Mouse (Mus musculus) testis, adult 2 months (tissue): ENCODE measurements around the gene Cadps. TPM values are rescaled to one million over a fixed set of nuclear protein-coding genes. Genes with fewer than 3 reads are reported as not detected.
A peak's percentile ranks its signal among the peaks of the same experiment; 100 is the strongest.

Experiments
- H3K27ac ChIP-seq: fragments of 200-500 bp; 2 replicates; pipeline ENCODE4 v1.5.1; 2012; ENCODE audit warnings: low read depth, low read length; ENCODE audit not compliant: control insufficient read depth, insufficient read depth
- H3K27me3 ChIP-seq: fragments of 200-500 bp; 2 replicates; pipeline ENCODE4 v1.6.1; 2012; ENCODE audit warnings: mild to moderate bottlenecking, low read length, moderate library complexity; ENCODE audit not compliant: control insufficient read depth, insufficient read depth
- H3K36me3 ChIP-seq: fragments of 200-500 bp; 2 replicates; pipeline ENCODE4 v1.6.1; 2012; ENCODE audit warnings: mild to moderate bottlenecking, low read length; ENCODE audit not compliant: control insufficient read depth, insufficient read depth
- H3K4me1 ChIP-seq: fragments of 200-500 bp; 2 replicates; pipeline ENCODE4 v1.6.1; 2012; ENCODE audit warnings: low read length; ENCODE audit not compliant: control insufficient read depth, insufficient read depth
- H3K4me3 ChIP-seq: fragments of 200-500 bp; 2 replicates; pipeline ENCODE4 v1.5.1; 2012; ENCODE audit warnings: low read depth, mild to moderate bottlenecking, low read length, moderate library complexity, mixed read lengths; ENCODE audit not compliant: control insufficient read depth
- CTCF ChIP-seq: fragments of 200-500 bp; IDR thresholded peaks from 2 replicates; pipeline ENCODE4 v1.5.1; 2012; ENCODE audit warnings: low read depth, mild to moderate bottlenecking, inconsistent platforms, low read length, moderate library complexity; ENCODE audit not compliant: control insufficient read depth, insufficient read depth, insufficient replicate concordance
- POLR2A ChIP-seq: fragments of 200-500 bp; IDR thresholded peaks from 2 replicates; pipeline ENCODE4 v1.6.1; 2012; ENCODE audit warnings: low read depth, mild to moderate bottlenecking, inconsistent platforms, low read length, moderate library complexity; ENCODE audit not compliant: control insufficient read depth
- polyA plus RNA-seq: library from polyadenylated mRNA; depleted of rRNA; stranded (reverse); fragments of >200 nt; gene quantifications from 2 replicates; pipeline ENCODE4 v1.2.3, GENCODE M21; 2012

Cadps gene
- polyA plus RNA-seq, 1 experiment = 1.5 TPM

DNA sequence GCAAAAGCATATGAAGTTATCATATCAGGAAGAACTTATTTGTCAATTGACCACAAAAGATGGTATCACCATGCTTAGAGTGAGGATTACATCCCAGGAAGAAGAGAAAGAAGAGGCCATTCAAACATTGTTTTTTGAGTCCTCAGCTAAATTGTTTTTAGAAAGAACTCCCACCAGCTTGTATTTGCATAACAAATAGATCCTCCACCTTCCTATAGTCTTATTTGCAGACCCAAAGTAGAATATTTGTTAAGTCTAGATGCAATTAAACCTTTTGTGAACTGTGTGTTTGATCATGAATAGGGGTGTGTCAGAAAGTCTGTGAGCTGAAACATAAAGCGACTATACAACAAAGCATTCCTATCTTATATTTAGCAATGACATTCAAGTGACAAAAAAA, 15.0 kb upstream of the Cadps start:
- H3K27ac ChIP-seq = no peak overlapping the region
- H3K36me3 ChIP-seq = no peaks in the 10 kb centered on the region
- H3K4me1 ChIP-seq = no peaks in the 10 kb centered on the region
- TF ChIP-seq CTCF (no peak), POLR2A (no peak)
- H3K4me3 ChIP-seq = no peak overlapping the region
- no peaks in the 10 kb centered on the region for H3K27me3 ChIP-seq

DNA sequence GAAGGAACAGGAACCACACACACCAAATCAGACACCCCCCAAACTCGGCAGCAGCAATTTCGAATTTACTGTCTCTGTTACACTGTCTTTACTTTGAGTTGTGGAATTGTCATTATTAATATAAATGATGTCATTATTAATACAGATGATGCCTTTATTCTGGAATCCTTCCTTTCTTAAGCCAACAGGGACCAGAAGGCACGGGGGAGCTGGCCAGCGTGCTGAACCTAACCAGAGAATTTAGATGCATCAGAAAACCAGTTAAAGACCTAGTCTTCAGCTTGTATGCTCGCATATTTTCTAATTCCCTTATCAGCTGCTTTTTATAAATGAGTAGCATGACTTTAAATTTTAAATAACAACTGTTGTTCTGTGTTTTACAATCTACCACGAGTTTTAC, 902 bp upstream of the Cadps start:
- H3K4me3 ChIP-seq = no peak overlapping the region
- peaks cover 9% of the 10 kb centered on the region for H3K4me1 ChIP-seq
- H3K27me3 ChIP-seq = no peaks in the 10 kb centered on the region; the same call in 1 of the 2 replicates
- TF ChIP-seq POLR2A (no peak), CTCF (no peak)
- H3K27ac ChIP-seq = no peak overlapping the region
- no peaks in the 10 kb centered on the region for H3K36me3 ChIP-seq

DNA sequence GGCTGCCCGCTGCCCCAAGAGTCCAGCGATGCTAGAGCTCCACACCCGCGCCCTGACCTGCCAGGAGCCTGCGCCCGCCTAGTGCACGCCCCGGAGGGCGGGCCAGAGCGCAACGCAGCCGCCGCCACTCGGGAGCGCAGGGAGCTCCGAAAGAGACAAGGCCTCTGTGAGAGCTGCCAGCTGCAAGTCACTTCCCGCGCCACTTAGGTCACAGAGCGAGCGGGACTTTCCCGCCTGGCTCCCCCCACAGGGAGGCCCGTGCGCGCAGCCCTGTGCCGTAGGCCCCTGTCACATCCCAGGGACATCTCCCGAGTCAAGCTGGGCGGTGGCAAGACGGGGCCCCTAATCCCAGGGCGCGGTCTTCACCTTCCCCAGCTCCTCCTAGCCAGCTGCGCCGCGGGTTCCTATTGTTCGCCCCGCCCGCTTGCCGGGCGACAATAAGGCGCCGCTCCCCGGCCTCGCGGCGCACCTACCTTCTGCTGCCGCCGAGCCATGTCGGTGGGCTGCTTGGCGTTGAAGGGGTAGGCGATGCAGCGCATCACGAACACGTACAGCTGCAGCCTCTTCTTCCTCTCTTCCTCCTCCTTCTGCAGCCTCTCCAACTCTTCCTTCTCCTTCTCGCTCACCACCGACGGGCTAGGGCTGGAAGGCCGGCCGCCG, 918 bp downstream of the Cadps start:
- TF ChIP-seq CTCF = no peak
- peak; percentile 24; the same call in 1 of the 2 replicates for TF ChIP-seq POLR2A
- no peaks in the 10 kb centered on the region; the same call in 1 of the 2 replicates for H3K27me3 ChIP-seq
- H3K36me3 ChIP-seq = no peaks in the 10 kb centered on the region
- peak overlapping the region; percentile 60 for H3K4me3 ChIP-seq
- peaks cover 9% of the 10 kb centered on the region for H3K4me1 ChIP-seq
- no peak overlapping the region for H3K27ac ChIP-seq

DNA sequence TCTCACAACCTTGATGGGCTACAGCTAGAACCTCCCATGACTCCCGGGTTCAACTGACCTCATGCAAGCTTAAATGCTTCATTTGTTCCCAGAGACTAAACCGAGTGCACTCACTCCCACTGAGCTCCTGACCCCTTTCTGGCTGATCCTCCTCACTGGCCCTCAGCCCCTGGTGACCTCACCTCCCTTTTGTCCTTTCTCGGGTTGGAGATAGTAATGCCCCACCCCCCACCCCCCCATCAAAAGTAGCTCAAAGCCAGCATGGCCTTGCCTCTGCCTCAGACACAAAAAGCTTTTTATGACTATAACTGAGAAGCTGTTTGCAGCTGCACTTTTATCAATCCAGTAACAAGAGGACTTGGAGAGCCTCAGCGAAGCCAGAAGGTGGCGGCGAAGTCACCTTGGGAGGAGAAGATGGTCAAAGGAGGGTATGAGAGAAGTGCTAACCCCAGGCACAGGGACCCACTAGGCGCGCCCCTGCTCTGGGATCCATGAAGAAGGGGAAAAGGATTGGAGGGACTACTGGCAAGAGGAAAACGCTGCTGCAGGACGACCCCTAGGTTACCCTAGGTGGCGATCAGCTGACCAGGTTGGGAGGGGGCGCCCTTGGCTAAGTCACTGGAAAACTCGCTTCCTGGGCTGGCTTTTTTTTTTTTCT, 1.6 kb downstream of the Cadps start:
- H3K27ac ChIP-seq = no peak overlapping the region
- no peak for TF ChIP-seq POLR2A
- no peak for TF ChIP-seq CTCF

DNA sequence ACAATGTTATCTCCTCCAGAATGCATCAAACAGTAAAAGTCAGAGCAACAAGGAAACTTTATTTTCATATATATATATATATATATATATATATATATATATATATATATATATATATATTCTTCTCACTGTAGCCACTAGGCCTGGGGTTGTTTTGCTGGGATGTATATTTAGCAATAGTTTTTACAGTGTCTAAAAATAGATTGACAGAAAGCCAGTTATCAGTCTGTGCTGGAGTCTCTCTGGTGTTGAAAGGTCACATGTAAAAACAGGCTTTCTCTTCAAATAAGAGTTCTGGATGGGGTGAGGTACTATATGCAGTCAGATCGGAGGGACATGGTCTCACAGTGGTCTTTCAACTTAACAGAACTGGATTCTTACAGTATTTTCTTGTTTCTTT, 2.7 kb downstream of the Cadps start:
- TF ChIP-seq CTCF = no peak
- TF ChIP-seq POLR2A = no peak
- no peaks in the 10 kb centered on the region; the same call in 1 of the 2 replicates for H3K27me3 ChIP-seq
- H3K36me3 ChIP-seq = no peaks in the 10 kb centered on the region
- no peak overlapping the region for H3K27ac ChIP-seq
- peaks cover 9% of the 10 kb centered on the region for H3K4me1 ChIP-seq
- H3K4me3 ChIP-seq = no peak overlapping the region

More for the DNA sequence above, 1.6 kb downstream of the Cadps start:
- Histone ChIP-seq H3K4me1 (peaks cover 9% of the 10 kb centered on the region), H3K4me3 (peak overlapping the region; percentile 60; the same call in 1 of the 2 replicates), H3K36me3 (no peaks in the 10 kb centered on the region), H3K27me3 (no peaks in the 10 kb centered on the region; the same call in 1 of the 2 replicates)

DNA sequence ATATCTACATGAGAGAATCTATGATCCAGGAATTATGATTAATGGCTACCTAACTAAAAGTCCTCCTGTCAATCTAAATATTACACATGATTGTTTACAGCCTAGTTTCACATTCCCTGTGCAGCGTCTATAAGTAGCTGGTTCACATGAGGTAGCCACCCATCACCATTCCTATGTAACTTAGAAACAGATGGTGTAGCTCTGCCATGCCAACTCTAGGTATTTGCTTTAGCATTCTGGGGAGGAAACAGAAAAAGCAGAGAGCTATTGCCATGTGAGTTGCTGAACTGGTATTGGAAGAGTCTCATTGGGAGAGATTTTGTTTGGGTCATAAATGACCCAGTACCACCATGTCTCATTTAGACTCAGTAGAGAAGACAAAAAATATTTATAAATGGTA, 4.4 kb downstream of the Cadps start:
- Histone ChIP-seq H3K4me1 (peaks cover 9% of the 10 kb centered on the region), H3K27me3 (no peaks in the 10 kb centered on the region; the same call in 1 of the 2 replicates), H3K27ac (no peak overlapping the region), H3K4me3 (no peak overlapping the region), H3K36me3 (no peaks in the 10 kb centered on the region)
- TF ChIP-seq CTCF (no peak), POLR2A (no peak)

DNA sequence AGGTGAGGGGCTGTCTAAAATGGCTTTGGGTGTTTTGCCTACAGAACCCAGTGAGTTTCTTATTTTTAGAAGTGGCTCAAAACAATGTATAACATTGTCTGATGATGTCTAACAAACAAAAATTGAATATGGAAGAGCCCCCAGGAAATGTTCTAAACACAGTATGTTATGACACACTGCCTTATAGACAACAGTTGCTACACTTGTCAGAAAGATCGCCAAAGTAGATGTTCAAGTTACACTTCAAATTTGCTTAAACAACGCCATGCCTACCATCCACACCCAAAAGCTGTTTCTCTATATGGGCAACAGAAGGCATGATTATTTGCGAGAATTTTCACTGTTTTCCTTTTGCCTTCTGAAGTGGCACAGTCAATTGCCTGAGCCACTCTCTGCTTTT, 10.8 kb downstream of the Cadps start:
- H3K36me3 ChIP-seq = no peaks in the 10 kb centered on the region
- no peaks in the 10 kb centered on the region for H3K27me3 ChIP-seq
- no peak overlapping the region for H3K4me3 ChIP-seq
- no peak overlapping the region for H3K27ac ChIP-seq
- TF ChIP-seq POLR2A (no peak), CTCF (no peak)
- no peaks in the 10 kb centered on the region for H3K4me1 ChIP-seq
